Mouse (Mus musculus) ZHBTc4 (cell line): ENCODE results near the gene Ier2.

ENCODE experiments used
- DNase-seq: peaks from one replicate; pipeline ENCODE4 v3.0.0-alpha.2; 2011; ENCODE audit warnings: low read depth, low spot score

The Ier2 gene

DNA sequence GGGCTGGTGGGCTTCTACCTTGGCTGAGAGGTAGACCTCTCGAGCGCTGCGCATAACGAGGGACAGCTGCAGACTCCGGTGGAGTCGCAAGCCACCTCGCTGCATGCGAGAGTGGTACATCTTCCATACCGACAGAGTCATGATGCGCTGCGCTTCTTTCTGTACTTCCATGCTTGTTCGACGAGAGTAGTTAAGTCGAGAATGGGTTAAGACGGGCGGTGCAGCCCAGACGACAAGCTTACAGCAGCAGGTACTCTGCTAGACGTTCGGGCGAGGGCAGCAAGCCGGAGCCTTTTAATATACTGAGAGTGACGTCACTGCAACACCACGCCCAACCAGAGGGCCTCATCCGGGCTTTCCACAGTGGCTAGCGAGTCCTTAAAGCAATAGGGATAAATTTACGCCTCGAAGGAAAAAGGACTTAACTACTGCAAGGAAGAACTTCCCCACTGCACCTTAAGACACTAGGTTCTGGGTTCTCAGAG lies at the start of gene Ier2:
Gene Ier2 (minus strand): TSS at position 272 of the 485 bp plus-strand sequence.
- DNase-seq, result peak; percentile 96

DNA sequence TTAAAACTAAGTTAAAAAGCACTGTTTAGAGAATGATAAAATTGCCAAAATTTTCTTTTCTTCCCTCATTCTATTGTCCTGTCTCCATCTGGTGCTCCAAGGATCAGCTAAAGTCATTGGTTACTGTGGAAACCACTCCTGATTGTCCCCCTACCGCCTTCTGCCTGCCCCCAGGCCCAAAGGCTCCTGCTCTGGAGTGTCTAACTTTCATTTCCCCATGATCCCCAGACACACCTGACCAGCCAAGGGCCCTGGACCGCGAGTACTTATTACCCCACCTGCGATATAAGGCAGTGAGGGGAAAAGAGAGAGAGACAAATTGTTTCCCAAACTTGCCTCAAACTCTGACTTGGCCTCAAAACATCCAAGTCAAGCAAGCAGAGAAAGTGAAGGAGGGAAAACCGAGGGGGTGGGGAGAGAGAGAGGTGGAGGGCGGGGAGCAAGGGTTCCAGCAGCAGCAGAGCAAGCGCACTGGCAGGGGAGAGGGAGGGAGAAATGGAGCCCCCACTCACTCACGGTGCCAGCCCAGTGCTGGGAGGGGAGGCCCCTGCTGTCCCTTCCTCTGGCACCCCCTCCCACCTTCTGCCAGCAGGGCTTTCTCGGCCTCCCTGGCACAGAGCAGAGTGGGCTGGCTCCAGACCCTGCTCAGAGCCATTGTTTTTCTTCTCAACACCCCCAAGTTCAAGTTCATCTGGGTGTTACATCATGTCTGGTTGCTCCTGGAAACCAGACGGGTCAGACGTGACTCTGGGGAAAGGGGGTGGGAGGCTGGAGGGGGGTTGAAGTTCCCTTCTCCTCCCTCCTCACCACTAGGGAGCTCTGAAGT lies 49.5 kb upstream of the Ier2 start:
- DNase-seq, result no peak

DNA sequence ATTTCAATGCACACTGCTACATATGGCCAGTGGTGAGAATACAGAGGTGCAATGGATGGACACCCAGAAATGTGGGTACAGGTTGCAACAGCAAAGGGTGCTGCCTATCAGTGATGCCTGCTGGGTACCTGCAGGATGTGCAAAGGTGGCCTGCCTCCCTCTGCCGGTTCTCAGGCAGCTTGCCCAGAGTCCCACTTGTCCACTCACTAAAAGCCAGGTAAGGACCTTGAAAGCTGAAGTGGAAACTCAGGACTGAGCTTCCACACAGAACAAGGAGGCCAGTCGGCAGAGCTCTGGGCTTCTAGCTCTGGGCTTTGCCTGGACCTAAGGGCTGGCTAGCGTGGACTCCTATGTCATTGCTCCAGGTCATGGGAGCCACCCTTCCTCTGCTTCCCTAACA lies 48.7 kb upstream of the Ier2 start:
- DNase-seq, result no peak

DNA sequence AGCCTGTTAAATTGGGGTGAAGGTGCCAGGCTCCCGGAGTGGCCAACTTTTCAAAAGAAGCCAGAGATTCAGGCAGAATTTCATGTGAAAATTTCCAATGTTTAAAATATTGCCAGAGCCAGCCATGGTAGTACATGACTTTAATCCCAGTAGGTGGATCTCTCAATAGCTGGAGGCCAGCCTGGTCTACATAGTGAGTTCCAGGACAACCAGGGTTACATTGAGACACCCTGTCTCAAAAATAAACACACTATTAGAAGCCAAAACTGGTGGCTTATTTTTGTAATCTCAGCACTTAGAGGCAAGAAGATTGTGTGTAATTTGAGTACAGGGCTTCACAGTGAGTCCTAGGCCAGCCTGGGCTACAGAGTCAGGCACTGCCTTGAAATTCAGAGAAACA lies 47.3 kb upstream of the Ier2 start:
- DNase-seq, result no peak

DNA sequence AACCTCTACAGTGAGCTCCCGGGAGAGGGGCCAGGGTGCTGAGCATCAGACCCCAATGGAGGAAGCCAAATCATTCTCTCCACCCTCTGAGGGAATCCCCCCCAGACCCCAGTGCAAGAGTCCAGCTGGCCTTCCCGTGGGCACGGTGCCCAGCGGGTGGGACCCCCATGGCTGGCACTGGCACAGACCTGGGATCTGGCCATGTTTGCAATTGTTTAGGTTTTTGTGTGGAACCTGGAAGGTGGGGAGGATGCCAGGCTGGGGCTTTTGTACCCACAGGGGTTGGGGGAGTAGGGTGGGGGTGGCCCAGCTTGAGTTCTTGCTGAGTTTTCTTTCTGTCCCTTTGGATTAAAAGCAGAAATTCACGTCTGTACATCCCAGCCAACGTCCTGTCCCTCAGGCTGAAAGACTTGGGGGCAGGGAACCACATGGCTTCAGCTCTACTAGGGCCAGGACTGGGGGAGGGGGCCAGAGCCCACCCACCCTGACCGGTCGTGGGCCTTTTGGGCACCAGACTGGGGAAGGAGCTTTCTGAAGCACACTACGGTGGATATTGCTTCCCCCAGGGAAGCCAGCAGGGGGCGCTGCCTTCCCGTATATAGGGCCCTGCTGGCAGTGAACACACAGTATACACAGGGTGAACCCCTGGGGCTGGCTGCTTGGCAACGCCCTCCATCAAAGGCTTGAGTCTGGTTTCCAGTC lies 46.3 kb upstream of the Ier2 start:
- peak; percentile 93 for DNase-seq

DNA sequence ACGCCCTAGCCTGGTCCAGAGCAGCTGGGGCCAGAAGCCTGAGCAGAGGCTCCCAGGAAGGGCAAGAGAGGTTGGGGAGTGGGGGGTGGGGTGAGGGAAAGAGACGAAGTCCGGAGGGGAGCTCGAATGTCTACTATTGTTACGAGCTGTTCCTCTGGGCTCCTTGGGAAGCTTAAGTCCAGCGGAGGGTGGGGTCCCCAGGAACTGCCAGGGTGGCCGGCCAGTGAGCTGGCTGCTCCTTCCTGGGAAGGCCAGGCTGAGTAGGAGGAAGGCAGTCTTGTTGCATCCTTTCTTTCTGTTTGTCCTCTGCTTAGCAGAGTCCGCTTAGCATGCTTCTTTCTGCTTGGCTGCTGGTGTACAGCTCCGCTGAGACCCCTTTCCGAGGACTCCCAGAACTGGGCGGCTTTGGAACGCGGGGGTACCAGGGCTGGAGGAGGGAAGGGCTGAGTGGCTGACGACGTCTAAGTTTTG lies 45.5 kb upstream of the Ier2 start:
- DNase-seq, result no peak

DNA sequence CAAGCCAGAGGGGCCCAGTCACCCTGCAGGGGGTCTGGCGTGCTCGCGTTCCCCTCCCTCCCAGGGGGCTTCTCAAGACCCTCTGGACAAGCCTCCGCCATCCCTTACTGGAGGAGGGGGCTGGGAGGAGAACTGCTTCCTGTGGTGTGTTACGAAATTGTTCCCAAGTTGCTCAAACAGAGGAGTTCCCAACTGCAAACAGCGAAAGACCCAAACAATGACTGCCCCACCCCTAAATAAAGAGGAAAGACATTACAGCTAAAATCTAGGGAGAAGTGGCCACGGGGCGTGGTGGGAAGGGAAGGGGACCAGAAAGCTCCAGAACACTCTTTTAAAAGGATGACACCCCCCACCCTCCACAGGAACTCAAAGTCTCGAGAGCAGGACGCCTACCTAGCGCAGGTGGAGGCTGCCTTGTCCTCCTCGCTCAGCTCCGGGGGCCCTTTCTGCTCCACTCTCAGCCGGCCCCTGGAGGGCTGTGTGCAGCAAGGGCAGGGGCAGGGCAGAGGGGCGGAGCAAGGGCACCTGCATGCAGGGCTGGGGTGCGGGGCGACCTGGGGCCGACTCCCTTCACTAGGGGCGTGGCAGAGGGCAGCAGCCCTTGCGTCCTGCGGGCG lies 44.7 kb upstream of the Ier2 start:
- no peak for DNase-seq

DNA sequence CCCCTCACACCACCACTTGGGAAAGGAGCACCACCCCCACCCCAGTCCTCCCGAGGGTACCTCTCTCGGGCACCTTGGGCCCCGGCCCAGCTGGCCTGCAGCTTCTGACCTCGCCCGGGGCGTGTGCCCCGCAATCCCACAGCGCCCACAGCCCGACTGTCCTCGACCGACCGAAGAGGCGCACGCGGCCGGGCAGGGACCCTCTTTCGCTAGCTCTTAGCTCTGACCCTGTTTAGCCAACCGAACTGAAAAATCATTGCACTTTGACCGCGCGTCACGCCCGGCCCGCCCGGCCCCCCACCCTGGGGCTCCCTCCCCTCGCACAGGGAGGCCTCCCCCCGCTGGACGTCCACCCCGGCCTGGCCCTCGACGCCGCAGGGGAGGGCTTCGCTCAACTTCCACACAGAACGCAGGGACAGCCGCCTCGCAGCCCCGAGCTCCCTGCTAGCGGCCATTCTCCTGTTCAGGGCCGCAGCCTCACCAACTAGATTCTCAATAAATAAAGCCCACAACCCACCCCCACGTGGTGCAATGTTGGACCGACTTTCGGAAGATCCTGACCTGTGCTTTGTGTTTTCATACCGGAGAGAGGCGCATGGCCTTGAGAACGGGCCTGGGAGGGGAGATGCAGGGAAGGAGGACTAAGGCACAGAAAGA lies 44.1 kb upstream of the Ier2 start:
- DNase-seq, result no peak

DNA sequence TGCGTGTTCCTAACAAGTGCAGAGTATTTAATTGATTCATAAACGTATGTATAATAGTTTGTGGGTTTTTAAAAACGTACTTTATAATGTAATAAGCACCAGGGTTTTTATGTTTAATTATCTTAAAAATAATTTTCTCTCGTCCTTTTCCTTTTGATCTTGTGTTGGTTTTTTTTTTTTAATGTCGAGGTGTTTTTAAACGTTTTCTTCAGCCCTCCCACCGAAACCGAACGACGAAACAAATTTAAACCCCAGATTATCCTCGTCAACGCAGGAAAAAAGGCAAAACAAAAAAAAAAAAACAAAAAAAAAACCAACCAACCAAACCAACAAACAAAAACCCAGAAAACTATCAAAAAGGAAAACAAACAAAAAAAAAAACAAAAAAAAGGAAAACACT lies 43.3 kb upstream of the Ier2 start:
- DNase-seq, result no peak

DNA sequence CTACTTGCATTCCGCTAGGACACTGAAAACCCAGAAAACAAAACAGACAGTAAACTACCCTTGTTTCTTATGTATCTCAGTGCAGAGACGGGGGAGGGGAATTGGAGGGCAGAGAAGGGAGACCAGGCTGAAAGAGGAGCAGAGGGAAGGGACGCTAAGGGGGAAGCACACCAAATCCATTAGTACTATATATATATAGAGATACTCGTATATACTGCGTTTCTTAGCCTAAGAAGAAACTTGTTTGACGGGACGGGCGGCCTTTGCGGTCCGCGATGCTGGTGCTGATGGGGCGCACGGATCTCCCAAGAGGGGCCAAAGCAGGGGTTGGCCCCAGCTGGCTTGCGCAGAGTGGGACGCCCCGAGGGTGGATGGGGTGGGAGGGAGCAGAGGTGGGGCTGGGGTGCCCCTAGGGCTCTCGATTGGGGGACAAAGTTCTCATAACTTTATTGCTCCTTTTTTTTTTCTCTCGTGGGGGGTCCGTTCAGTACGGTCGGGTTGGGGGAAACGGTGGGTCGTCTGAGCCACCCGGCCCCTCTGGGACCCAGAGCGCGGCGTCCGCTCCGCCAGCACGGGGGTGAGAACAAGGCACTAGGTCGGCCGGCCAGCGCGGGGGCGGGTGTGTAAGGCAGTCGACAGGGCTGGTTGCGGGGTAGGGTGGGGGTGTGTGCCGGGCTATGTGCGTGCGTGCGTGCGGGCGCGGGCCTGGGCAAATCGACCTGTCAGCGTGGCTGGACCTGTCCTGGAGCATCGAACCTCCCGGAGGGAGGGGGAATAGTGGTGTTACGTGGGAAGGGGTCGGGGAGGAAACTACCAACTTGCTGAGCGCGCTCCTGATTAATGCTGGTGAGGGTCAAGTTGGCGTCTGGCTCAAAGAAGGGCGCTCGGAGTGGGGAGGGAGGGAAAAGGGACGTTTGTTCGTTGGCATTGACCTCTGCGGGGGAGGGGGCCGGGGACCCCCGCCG lies 42.5 kb upstream of the Ier2 start:
- DNase-seq, result peak; percentile 59

DNA sequence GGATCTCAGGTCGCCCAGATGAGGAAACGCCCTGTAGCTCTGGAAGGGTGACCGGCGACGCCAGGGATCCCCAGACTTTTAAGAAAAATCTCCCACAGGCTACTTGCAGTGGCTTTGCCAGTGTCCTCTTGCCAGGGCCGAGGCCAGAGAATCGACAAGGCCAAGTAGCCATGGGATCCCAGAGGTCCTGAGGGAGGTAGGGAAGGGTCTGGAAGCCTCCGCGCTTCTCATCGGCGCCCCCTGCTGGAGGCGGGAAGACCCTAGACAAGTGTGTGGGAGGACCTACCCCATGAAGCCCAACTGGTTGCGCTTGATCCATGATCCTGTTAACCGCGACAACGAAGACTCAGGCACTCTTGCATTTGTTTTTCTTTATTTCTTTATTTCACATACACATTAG lies 41.7 kb upstream of the Ier2 start:
- DNase-seq, result peak; percentile 96

DNA sequence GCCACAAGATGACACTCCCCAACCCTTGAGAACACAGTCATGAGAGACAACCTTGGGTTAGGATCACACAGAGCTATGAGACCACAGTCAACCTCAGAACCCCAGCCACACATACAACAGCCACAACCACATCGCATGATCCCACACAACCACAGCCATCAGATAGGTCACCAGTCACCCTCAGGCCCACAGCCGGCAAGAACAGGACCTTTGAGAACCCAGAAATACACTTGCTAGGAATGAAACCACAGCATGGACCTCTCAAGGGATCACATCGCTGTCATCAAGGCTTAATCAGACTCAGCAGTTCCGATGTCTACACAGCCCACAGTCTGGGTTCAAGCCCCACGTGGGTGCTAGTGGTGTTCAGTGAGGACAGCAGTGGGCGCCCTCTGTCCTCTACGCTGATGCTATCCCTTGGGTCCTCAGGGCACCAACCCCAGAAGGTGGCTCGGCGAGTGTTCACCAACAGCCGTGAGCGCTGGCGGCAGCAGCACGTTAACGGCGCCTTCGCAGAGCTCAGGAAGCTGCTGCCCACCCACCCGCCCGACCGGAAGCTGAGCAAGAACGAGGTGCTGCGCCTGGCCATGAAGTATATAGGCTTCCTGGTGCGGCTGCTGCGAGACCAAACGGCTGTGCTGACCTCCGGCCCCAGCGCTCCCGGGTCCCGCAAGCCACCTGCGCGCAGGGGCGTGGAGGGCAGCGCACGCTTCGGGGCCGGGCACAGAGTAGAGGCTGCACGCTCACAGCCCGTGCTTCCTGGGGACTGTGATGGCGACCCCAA lies 41.0 kb upstream of the Ier2 start:
- no peak for DNase-seq

DNA sequence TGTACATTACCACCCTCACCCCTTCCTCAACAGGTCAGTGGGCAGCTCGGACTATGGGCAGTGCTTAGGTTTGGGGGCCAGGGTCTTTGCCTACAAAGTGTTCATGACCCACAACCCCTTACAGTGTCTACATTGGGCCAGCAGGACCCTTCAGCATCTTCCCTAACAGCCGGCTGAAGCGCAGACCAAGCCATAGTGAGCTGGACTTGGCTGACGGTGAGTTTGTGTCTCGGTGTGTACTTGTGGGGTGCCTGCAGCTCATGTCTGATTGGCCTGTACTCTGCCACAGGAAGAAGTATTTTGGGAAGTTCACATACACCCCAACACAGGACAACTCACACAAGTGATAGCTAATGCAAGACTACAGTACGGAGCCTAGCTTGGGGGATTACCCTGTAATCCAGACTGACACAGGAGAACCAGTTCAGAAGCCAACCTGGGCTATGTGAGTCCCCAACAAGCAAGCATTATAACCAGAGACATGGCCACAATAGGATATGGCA lies 40.4 kb upstream of the Ier2 start:
- DNase-seq, result no peak

DNA sequence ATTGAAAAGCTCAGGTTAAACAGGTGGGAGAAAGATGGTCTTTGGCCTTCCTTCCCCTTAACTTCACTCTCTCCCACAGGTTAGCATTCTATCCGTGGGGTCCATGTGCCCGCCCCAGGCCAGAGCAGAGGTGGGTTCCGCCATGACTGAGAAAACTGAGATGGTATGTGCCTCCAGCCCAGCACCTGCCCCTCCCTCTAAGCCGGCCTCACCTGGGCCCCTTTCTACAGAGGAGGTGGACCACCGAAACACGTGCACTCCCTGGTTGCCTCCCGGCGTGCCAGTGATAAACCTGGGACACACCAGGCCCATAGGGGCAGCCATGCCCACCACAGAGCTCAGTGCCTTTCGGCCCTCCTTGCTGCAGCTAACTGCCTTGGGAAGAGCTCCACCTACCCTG lies 39.9 kb upstream of the Ier2 start:
- no peak for DNase-seq

DNA sequence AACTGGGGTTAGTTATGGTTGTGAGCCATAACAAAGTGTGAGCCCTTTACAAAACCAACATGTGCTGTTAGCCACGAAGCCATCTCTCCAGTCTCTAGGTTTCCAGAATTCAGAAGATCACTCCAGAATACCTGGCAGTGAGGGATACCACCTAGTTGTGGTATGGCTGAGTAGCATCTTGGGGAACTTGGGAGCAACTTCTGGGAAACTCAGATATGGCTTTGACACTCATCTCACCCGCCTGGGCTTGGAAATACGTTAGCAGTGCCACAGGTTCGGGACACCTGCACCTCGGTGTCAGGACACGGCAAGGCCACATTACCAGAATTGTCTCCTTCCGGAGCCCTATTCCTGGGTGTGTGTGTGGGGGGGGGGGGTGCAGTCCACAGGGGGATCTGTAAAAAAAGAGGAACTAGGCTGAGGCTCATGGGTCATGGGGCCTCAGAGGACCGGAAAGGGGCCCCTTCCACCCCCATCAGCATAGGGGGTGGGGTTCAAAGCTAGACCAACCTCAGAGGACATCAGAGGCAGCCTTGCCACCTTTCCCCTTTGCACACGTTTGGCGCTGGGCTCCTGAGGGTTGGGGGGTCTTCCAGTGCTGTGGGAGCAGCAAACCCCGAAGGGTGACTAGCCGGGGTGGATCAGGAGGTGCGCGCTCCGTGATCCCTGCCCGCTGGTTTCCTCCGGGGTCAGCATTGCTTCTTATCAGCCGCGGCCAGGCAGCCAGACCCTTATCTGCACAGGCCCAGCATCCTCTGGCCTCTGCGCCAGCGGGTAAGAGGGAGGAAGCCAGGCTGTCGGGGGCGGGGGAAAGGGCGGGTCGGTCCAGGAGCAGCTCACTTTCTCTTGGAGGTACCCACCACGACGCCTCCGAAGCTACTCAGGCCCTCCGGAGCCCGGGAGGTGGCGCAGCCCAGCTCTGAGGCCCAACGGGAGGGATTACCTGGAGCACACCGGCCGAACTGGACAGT lies 38.6 kb upstream of the Ier2 start, which contains the start of gene Lyl1:
Gene Lyl1 (plus strand): TSS at position 517 of the 971 bp plus-strand sequence.
- DNase-seq, result peak; percentile 63

DNA sequence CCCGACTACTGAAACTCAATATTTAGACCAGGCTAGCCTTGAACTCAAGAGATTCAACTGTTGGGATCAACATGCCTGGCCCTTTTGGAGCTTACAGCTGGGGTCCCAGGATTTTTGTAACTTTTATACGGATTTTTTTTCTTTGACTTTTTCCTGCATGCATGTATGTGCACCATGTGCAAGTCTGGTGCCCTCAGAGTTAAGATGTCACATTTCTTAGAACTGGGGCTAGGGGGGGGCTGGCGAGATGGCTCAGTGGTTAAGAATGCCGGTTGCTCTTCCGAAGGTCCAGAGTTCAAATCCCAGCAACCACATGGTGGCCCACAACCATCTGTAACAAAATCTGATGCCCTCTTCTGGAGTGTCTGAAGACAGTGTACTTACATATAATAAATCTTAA lies 37.9 kb upstream of the Ier2 start:
- DNase-seq, result no peak

DNA sequence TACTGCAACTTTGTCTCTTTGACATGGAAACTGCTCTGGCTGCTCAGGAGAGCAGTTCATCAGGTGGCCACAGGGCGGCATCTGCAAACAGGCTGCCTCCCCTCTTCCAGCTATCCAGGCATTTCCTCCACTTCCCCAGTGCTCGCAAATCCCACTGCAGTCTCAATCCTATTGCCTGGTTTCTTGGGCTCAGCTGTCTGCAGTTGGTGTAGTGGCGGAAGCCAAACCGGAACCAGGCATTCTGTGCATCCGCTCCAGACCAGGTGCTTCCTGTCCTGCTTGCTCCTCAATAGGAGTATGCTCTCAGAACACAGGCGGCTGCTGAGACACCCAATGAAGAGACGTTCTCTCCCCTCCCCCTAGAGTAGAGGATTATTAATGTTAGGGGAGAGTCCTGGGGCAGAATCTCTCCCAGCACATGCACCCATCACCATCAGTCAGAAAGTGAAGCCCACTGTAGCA lies 37.2 kb upstream of the Ier2 start:
- DNase-seq, result peak; percentile 87

DNA sequence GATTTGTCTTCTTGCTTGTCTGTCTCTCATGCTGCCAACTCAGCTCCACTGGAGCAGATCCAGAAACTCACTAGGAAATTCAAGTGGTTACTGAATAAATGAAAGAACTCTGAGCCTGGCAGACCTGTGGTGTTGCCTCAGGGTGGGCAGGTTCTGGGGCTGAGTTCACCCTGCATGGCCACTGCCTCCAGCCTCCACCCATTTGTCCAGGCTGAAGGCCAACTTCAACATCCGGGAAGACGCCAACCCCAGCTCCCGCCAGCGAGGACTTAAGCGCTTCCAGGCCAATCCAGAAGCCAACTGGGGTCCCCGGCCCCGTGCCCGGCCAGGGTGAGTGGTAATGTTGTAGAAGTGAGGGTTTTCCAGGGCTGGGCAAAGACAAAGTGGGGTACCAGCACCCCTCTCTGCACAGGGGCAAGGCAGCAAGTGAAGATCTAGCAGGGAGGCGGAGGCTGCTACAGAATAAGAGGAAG lies 36.3 kb upstream of the Ier2 start:
- DNase-seq, result no peak
